Mouse (Mus musculus): ENCODE measurements around the gene Eif3k. TPM values are rescaled to one million over a fixed set of nuclear protein-coding genes. Genes with fewer than 3 reads are reported as not detected.

Gene Eif3k
- total and polyA plus RNA-seq, 2 experiments from 2014 or later: 309 to 472 TPM

- peaks cover 9% of the 10 kb centered on the region; the same call in 1 of the 2 replicates for H3K27me3 ChIP-seq (ENCODE audit: insufficient read depth, low read length)
- H3K36me3 ChIP-seq (ENCODE audit: insufficient read depth, low read length): no peaks in the 10 kb centered on the region
- no peak overlapping the region for H3K9ac ChIP-seq (replicated peaks; ENCODE audit: low read length)
- 88% methylated on average over 8 of the region's 8 CpGs for WGBS
- ATAC-seq: no peak
- DNase-seq (ENCODE audit: low spot score): no peak
- H3K9me3 ChIP-seq (ENCODE audit: low read length): no peaks in the 10 kb centered on the region
- no peak overlapping the region for H3K4me3 ChIP-seq (ENCODE audit: low read length)
- no peak overlapping the region for H3K4me2 ChIP-seq (ENCODE audit: low read depth, low read length)
- H3K4me1 ChIP-seq (ENCODE audit: insufficient read depth, low read length): no peaks in the 10 kb centered on the region
- no peak overlapping the region for H3K27ac ChIP-seq
- no peak for TF ChIP-seq CTCF (IDR thresholded peaks at IDR 0.05; ENCODE audit: low read depth)
These were observed 41.9 kb upstream of the Eif3k start for GRCm38 (mm10) chr7:29023514-29023913.

GRCm38 (mm10) chr7:29022479-29022878 lies 40.8 kb upstream of the Eif3k start:
- Histone ChIP-seq H3K27me3 (ENCODE audit: insufficient read depth, low read length) (peaks cover 19% of the 10 kb centered on the region; the same call in 1 of the 2 replicates), H3K9me3 (ENCODE audit: low read length) (no peaks in the 10 kb centered on the region), H3K4me3 (ENCODE audit: low read length) (no peak overlapping the region), H3K4me1 (ENCODE audit: insufficient read depth, low read length) (no peaks in the 10 kb centered on the region), H3K27ac (no peak overlapping the region), H3K4me2 (ENCODE audit: low read depth, low read length) (no peak overlapping the region), H3K36me3 (ENCODE audit: insufficient read depth, low read length) (no peaks in the 10 kb centered on the region), H3K9ac (replicated peaks; ENCODE audit: low read length) (no peak overlapping the region)
- ATAC-seq (no peak), DNase-seq (ENCODE audit: low spot score) (no peak)
- TF ChIP-seq CTCF (IDR thresholded peaks at IDR 0.05; ENCODE audit: low read depth): no peak
- WGBS: 91% methylated on average over 8 of the region's 8 CpGs

- no peaks in the 10 kb centered on the region for H3K36me3 ChIP-seq (ENCODE audit: insufficient read depth, low read length)
- TF ChIP-seq CTCF (IDR thresholded peaks at IDR 0.05; ENCODE audit: low read depth): no peak
- ATAC-seq (peak; percentile 42; the same call in 1 of the 2 replicates), DNase-seq (ENCODE audit: low spot score) (peak; percentile 18)
- no peak overlapping the region for H3K27ac ChIP-seq
- no peaks in the 10 kb centered on the region for H3K4me1 ChIP-seq (ENCODE audit: insufficient read depth, low read length)
- H3K9ac ChIP-seq (replicated peaks; ENCODE audit: low read length): peak overlapping the region; percentile 40; the same call in 1 of the 2 replicates
- peak overlapping the region; percentile 40 for H3K4me3 ChIP-seq (ENCODE audit: low read length)
- WGBS: 4% methylated on average over 71 of the region's 88 CpGs
- H3K4me2 ChIP-seq (ENCODE audit: low read depth, low read length): peak overlapping the region; percentile 54
- no peaks in the 10 kb centered on the region for H3K9me3 ChIP-seq (ENCODE audit: low read length)
- peaks cover 20% of the 10 kb centered on the region; the same call in 1 of the 2 replicates for H3K27me3 ChIP-seq (ENCODE audit: insufficient read depth, low read length)
These were observed 38.0 kb upstream of the Eif3k start for GRCm38 (mm10) chr7:29019447-29020220.

GRCm38 (mm10) chr7:29017222-29017621 lies 35.6 kb upstream of the Eif3k start:
- Histone ChIP-seq H3K4me3 (ENCODE audit: low read length) (no peak overlapping the region), H3K27ac (no peak overlapping the region), H3K27me3 (ENCODE audit: insufficient read depth, low read length) (peaks cover 20% of the 10 kb centered on the region; the same call in 1 of the 2 replicates), H3K36me3 (ENCODE audit: insufficient read depth, low read length) (no peaks in the 10 kb centered on the region), H3K4me2 (ENCODE audit: low read depth, low read length) (no peak overlapping the region), H3K4me1 (ENCODE audit: insufficient read depth, low read length) (no peaks in the 10 kb centered on the region), H3K9ac (replicated peaks; ENCODE audit: low read length) (no peak overlapping the region), H3K9me3 (ENCODE audit: low read length) (no peaks in the 10 kb centered on the region)
- no peak for TF ChIP-seq CTCF (IDR thresholded peaks at IDR 0.05; ENCODE audit: low read depth)
- DNase-seq (ENCODE audit: low spot score) (no peak), ATAC-seq (no peak)
- WGBS: 88% methylated on average over 7 of the region's 7 CpGs

GRCm38 (mm10) chr7:29016440-29016839 lies 34.8 kb upstream of the Eif3k start:
- no peaks in the 10 kb centered on the region for H3K36me3 ChIP-seq (ENCODE audit: insufficient read depth, low read length)
- no peak overlapping the region for H3K9ac ChIP-seq (replicated peaks; ENCODE audit: low read length)
- DNase-seq (ENCODE audit: low spot score) (no peak), ATAC-seq (no peak)
- H3K4me3 ChIP-seq (ENCODE audit: low read length): no peak overlapping the region
- no peaks in the 10 kb centered on the region for H3K9me3 ChIP-seq (ENCODE audit: low read length)
- H3K27me3 ChIP-seq (ENCODE audit: insufficient read depth, low read length): peaks cover 20% of the 10 kb centered on the region; the same call in 1 of the 2 replicates
- WGBS: 82% methylated on average over 7 of the region's 7 CpGs
- TF ChIP-seq CTCF (IDR thresholded peaks at IDR 0.05; ENCODE audit: low read depth): no peak
- no peak overlapping the region for H3K4me2 ChIP-seq (ENCODE audit: low read depth, low read length)
- H3K4me1 ChIP-seq (ENCODE audit: insufficient read depth, low read length): no peaks in the 10 kb centered on the region
- H3K27ac ChIP-seq: no peak overlapping the region

GRCm38 (mm10) chr7:29014984-29015383 lies 33.3 kb upstream of the Eif3k start:
- H3K4me1 ChIP-seq (ENCODE audit: insufficient read depth, low read length): no peaks in the 10 kb centered on the region
- no peak overlapping the region for H3K4me2 ChIP-seq (ENCODE audit: low read depth, low read length)
- H3K9me3 ChIP-seq (ENCODE audit: low read length): no peaks in the 10 kb centered on the region
- ATAC-seq (no peak), DNase-seq (ENCODE audit: low spot score) (no peak)
- peak; percentile 15; the same call in 1 of the 2 replicates for TF ChIP-seq CTCF (IDR thresholded peaks at IDR 0.05; ENCODE audit: low read depth)
- no peak overlapping the region for H3K9ac ChIP-seq (replicated peaks; ENCODE audit: low read length)
- WGBS: 93% methylated on average over 1 of the region's 1 CpGs
- no peak overlapping the region for H3K4me3 ChIP-seq (ENCODE audit: low read length)
- peaks cover 20% of the 10 kb centered on the region; the same call in 1 of the 2 replicates for H3K27me3 ChIP-seq (ENCODE audit: insufficient read depth, low read length)
- H3K36me3 ChIP-seq (ENCODE audit: insufficient read depth, low read length): no peaks in the 10 kb centered on the region
- H3K27ac ChIP-seq: no peak overlapping the region

GRCm38 (mm10) chr7:29008714-29009113 lies 27.1 kb upstream of the Eif3k start:
- DNase-seq (ENCODE audit: low spot score) (no peak), ATAC-seq (no peak)
- H3K4me2 ChIP-seq (ENCODE audit: low read depth, low read length): no peak overlapping the region
- 77% methylated on average over 9 of the region's 9 CpGs for WGBS
- H3K27ac ChIP-seq: no peak overlapping the region
- no peaks in the 10 kb centered on the region for H3K27me3 ChIP-seq (ENCODE audit: insufficient read depth, low read length)
- TF ChIP-seq CTCF (IDR thresholded peaks at IDR 0.05; ENCODE audit: low read depth): no peak
- H3K9ac ChIP-seq (replicated peaks; ENCODE audit: low read length): no peak overlapping the region
- H3K36me3 ChIP-seq (ENCODE audit: insufficient read depth, low read length): no peaks in the 10 kb centered on the region
- H3K4me1 ChIP-seq (ENCODE audit: insufficient read depth, low read length): no peaks in the 10 kb centered on the region
- no peak overlapping the region for H3K4me3 ChIP-seq (ENCODE audit: low read length)
- H3K9me3 ChIP-seq (ENCODE audit: low read length): no peaks in the 10 kb centered on the region
